Mouse (Mus musculus): ENCODE data around the gene Arvcf.

Arvcf gene

DNA sequence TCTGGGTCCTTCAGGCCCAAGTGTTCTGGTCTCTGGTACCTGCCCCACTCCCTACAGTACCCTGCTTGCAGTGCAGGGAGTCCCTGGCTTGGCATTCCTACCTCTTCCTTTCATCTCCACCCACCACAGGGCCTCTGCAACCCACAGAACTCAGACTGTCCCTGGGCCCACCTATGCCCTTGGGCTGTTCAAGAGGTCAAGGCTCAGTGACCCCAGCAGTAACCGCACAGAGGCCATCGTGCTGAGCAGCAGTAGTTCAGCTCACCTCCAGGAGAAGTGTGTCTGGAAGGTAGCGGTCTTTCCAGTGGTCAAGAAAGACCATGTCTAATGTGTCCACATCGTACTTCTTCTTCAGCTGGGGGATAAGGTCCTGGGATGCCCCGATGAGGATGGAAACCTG lies 62.4 kb downstream of the Arvcf start:
- DNase-seq (ENCODE audit: low spot score in 2 of 2): no peak

DNA sequence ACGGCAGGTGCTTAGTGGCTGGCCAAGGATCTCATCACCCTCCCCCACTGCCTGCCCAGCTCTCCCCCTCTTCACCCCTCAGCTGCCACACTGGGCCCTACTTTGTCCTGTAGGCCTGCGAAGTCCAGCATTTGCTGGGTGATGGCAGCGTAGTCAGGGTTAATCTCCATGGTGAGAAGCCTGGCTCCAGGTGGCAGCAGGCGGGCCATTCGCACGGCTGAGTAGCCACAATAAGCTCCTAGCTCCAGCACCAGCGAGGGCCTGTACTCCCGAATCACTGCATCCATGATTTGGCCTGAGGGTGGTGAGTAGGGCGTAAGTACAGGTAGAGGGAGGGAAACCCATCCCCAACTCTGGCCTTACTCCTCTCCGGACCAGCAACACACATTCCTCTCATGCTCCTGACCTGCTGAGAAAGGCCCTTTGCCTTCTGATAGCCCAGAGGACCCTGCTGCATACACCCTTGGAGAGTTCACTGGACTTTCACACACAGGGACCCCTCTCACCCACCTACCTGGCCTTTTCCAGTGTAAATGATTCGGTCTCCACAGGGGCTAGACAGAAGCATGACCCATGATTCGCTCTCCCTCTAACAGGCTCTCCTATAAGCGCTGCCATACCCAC lies 63.2 kb downstream of the Arvcf start:
- DNase-seq (ENCODE audit: low spot score in 2 of 2): no peak

DNA sequence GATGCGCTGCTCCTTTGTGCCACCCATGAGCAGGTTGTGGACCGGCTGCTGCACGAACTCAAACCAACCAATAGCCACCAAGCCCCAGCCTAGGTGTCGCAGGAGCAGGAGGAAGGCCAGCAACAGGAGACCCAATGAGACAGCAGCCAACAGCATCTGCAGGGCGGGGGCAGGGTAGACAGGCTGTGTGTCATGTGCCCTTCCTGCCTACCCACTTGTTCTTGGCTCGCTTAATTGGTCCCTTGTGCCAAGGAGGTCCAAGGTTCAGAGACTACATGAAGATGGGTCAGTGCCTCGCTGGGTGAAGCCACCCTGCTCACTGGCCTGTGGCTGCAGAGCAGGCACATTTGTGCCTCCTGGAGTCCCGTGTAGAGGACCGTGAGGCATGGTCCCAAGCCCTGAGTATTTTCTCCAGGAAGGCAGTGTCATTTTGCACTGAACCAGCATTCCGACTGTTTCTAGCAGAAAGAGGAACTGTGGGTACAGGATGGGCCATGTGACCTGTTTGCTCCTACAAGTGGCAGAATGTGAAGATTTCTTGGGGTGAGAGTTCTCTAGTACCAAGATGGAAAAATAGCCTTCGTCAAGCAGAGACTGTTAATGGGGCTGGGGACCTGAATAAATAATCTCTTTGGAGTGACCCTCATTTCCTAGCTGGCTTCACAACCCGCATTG lies 64.0 kb downstream of the Arvcf start:
- no peak for DNase-seq (ENCODE audit: low spot score in 2 of 2)

DNA sequence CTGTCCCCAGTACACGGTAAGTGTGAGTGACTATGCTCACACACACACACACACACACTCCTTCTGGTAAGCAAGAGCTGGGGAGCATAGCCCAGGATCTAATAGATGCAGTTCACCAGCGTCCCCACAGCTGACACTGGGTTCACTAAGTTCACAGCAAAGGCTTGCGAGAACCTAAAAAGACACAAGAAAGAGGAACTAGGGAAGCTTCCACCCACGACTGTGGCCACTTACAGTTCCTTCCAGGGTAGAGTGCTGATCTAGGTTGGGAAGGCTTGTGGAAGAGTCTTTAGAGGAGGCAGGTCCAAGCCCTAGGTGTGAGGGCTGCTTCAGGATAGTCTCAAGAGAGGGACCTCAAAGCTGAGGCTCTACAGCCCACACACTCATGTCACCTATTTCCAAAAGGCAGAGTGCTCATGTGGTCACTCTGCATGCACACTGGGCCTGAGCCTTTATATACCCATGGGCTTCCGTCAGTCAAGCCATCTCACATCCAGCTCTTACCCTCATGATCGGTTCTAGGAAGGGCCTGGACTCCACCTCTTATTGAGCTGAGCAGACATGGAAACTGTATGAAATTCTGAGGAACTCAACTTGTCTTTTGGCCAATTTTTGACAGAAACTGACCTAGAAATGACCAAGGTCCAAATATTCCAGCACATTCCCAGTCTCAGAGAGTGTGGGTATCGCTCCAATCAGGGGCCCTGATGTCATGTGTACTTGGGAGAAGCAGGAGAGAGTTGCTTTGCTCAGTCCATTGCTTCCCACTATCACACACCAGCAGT lies 65.2 kb downstream of the Arvcf start:
- DNase-seq (ENCODE audit: low spot score in 2 of 2): no peak

DNA sequence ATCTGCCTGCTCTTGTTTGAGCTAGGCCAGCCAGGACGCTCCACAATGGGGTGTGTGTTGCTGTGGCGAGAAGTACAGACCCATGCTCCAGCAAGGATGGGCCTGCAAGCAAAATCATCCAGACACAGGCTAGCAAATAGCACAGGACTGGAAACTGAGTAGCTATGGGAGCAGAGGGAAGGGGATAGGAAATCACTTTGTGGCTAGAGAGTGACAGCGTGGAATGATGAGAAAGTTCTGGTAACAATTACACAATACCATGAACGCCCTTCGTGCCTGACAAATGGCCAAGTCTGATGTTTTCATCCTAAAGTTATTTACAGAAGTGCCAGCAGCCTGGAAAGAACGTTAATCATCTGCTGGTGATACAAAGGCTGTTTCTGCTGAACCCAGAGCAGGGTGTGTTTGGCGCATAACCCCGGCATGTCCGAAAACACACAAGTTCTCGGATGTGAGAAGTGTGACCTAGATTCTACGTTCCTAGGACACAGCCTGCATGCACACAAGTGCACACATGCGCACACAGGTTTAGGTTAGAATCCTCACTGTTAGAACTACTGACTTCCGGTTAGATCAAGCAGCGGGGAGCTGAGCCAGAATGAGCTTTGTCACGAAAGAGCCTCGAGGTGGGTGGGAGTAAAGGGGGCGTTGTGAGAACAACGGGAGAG lies 68.2 kb downstream of the Arvcf start:
- no peak for DNase-seq (ENCODE audit: low spot score in 2 of 2)

DNA sequence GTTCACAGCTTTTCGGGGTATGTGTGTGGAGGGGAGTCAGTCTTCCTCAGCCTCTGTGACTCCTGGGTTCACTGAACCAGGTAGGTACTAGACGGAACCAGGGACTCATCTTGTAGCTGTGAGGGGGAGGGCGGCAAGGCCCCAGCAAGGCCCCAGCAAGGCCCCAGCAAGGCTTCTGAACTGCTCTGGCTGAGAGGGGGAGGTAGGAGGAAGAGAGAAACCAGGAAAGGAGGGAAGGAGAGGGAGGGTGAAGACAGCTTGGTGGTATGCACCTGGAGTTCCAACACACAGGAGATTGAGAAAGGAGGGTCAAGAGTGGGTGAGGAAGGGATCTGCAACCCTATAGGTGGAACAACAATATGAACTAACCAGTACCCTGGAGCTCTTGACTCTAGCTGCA lies 68.9 kb downstream of the Arvcf start:
- DNase-seq (ENCODE audit: low spot score in 2 of 2): no peak

DNA sequence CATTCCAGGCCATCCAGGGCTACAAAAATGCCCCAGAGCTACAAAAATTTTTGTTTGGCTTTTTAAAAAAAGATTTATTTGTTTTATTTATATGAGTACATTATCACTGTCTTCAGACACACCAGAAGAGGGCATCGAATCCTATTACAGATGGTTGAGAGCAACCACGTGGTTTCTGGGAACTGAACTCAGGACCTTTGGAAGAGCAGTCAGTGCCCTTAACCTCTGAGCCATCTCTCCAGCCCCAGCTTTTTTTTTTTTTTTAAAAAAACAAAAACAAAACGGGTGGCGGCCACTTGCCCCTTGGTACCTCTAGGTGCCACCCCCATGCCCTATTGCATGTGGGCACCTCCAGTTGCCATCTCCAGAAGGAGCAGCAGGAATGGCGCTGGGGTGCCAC lies 69.5 kb downstream of the Arvcf start:
- no peak for DNase-seq (ENCODE audit: low spot score in 2 of 2)

DNA sequence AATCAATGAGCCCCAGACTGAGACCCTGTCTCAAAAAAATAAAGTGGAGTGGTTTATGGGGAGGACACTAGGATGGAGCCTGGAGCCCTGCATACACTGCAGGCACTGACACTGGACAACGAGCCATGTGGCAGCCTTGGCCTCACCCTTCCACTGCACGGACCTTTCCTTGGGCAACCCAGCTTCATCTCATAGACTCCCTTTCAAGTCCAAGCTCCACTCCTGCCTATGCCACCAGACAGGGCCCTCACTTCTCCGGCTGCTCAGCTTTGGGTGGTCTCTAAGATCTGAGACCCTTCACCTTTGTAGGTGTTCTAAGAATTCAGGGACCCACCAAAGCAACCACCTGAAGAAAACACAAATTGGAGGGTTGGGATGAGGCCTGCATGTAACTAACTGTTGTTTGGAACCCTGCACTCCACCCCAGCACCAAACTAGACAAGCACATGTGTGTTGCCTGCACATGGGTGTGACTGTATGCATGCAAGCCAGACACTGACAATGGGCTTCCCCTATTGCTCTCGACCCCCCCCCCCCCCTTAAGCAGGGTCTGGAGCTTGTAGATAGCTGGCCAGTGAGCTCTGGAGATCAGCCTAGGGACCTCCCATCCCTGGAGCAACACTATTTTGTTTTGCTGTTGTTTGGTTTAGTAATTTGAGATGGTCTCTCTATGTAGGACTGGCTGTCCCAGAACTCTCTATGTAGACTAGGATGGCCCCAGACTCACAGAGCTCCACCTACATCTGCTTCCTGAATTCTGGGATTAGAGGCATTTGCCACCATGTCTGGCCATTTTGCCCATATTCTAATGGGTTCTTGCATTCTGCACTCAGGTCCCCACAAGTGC lies 71.0 kb downstream of the Arvcf start:
- no peak for DNase-seq (ENCODE audit: low spot score in 2 of 2)

DNA sequence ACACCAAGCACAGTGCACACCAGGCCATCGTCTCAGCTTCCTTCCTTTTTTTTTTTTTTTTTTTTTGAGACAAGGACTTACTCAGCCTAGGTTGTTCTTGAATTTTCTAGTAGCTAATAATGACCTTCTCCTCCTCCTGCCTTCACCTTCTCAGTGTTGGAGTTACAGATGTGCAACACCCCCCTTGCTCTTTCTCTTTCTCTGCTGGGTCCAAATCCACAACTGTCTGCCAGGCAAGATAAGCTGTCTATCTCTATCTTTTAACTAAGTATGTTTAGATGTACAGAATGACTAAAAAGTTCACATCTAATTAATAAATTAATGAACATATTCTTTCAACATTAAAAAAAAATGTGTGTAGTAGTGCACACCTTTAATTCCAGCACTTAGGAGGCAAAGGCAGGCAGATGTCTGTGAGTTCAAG lies 71.6 kb downstream of the Arvcf start:
- DNase-seq (ENCODE audit: low spot score in 2 of 2): no peak

DNA sequence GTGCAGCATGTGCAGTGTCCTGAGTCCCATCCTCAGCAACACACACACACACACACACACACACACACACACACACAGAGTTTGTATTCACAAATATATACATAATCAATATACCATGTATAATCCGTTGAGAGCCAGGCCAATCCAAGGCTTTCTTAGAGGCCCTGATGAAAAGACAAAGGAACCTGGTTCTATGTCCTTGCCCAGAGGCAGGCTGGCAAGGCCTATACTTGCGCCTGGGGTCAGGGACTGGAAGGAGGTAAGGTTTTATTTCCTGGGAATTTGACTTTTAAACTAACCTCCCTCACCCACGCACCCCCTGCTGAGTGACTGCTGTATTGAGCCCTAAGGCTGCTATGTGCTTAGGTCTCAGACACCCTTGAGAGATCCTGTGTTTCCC lies 72.6 kb downstream of the Arvcf start:
- DNase-seq (ENCODE audit: low spot score in 2 of 2): no peak

DNA sequence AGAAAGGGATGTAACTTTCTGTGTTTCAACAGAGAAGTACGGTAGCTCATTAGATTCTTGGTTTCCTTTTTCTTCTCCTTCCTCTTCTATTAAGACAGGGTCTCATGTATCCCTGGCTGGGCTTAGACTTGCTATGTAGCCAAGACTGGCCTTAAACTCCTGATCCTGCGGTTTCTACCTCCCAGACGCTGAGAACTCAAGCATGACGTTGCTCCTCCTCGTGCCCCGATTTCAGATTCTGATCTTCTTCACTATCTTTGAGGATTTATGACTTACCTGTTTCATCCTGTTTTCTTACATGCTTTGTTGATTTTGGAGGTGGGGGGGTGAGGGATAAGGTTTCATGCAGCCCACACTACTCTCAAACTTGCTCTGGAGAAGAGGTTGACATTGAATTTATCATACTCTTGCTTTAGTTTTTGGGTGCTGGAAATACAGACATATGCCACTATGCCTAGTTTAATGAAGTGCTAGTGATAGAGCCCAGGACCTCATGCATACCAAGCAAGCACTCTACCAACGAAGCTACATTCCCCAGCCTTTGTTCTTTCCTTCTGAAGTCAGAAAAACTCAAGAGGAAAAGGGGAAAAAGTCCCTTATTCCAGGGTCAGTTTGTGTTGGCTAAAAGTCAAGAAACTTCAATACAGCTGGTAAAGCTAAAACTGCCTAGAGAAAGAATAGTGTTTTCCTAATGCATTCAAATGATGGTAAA lies 75.4 kb downstream of the Arvcf start:
- no peak for DNase-seq (ENCODE audit: low spot score in 2 of 2)

DNA sequence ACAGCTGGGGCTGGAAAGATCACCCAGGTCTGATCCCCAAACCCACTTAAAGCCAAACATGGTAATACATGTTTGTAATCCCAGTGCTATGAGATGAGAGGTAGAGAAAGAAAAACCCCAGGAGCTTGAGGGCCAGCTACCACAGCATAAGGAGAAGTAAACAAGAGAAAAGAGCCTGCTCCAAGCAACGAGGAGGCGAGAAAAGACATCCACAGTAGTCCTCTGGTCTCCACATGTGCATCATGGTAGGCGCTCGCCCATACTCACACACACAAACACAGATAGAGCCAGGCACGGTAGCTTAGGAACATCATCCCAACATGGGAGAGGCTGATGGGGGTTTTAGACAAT lies 75.9 kb downstream of the Arvcf start:
- DNase-seq (ENCODE audit: low spot score in 2 of 2): no peak

DNA sequence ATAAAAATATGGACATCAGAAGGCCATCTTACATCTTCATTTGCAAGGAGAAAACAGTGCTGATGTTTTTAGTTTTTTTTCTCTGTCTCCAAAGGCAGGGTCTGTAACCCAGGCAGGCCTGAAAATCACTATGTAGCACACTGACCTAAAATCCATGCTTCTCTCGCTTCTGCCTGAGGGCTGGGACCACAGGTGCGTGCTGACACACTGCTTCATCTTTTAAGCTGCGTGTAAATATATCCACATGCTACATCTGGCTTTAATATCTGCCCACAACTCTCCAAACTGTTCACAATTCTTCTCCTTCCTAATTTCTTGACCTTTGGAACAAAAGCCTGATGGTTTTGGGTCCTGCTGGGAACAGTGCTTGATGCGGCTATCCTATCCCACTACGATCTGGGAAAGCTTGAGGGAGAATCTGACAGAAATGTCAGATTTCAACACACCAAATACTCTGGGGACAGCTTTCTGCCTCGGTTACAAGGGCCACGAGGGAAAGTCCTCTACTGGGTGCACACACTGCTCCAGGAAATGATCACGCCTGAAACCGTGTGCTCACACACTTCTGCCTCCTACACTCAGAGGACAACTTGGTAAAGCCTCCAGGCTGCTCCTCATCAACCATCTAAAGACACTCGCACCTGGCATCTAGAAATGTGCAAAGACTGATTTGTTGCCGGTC lies 76.5 kb downstream of the Arvcf start:
- no peak for DNase-seq (ENCODE audit: low spot score in 2 of 2)

DNA sequence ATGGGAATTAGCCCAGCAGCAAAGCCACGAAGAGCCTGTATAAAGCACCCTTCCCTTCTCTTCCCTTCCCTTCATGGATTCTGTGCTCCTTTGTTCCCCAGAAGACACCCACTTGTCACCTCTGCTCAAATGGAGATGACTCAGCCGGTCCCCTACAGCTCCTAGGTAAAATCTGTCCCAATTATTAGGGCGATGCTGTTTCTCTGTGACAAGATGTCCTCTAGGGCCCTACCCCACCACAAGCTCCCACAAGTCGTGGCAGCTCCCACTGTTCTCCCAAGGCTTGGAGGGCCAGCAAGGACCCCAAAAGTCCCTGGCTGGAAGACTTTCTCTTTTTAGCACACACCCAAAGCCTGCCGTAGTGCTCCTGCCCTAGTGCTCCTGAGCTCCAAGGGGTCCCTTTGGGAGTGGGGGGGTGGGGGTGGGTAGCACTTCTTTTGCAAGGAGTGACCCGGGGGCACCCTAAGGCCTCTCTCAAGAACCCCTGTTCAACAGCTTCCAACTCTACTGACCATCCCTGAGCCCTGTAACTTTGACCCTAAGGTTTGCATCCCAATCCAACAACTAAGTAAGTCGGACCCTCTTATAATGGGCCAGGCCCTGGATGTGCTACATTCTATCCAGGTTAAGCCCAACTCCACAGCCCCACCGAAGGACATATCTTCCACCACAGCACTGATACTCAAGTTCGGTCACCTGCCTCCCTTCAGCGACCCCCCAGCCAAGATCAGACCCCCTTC lies 77.7 kb downstream of the Arvcf start:
- no peak for DNase-seq (ENCODE audit: low spot score in 2 of 2)

DNA sequence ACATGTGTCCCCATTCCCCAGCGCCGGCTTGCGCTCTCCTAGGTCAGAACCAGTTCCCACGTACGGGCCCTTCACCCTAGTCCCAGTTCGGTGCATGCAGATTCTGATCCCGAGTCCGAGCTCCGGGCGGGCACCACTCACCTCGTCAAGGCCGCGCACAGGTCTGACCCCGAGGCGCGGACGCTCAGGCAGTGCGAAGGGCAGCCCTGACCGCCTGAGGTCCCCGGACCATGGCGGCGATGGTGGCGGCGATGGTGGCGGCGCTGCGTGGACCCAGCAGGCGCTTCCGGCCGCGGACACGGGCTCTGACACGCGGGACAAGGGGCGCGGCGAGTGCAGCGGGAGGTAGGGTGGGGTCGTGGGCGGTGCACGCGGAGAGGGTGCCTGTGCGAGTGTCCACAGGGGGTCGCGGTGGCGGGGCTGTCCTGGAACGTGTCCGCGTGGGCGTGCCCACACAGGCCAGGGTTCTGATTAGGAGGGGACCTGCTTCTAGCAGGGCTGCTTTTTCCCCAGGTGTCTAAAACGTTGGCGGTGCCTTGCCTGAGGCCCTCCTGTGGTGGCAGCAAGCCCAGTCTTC lies 78.3 kb downstream of the Arvcf start, which contains the start of gene Txnrd2:
Gene Txnrd2 (plus strand): TSS at position 170 of the 577 bp plus-strand sequence.
- peak; percentile 76 to 79 for DNase-seq (ENCODE audit: low spot score in 2 of 2)

DNA sequence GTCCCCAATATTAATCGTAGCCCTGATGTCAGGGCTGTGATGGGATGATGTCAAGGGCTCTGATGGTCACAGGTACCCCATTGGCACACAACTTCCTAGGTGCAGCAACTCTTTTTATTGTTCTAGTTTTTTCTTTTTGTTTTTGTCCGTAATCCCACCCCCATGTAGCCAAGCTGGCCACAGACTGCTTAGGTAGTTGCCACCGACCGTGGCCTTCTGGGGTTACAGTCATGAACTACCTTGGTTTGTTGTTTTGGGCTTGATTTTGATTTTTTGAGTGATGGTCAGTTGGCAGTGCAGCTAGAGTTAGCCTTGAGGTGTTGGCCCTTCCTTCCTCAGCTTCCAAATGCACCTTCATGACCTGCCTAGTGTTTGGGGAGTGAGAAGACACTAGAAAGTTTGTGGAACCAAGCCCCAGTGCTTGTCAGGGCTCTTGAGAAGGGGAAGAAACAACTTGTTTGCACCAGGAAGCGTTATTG lies 78.9 kb downstream of the Arvcf start, which contains the start of gene Comt:
Gene Comt (minus strand): TSS at position 51 of the 479 bp plus-strand sequence.
- DNase-seq (ENCODE audit: low spot score in 2 of 2): no peak

DNA sequence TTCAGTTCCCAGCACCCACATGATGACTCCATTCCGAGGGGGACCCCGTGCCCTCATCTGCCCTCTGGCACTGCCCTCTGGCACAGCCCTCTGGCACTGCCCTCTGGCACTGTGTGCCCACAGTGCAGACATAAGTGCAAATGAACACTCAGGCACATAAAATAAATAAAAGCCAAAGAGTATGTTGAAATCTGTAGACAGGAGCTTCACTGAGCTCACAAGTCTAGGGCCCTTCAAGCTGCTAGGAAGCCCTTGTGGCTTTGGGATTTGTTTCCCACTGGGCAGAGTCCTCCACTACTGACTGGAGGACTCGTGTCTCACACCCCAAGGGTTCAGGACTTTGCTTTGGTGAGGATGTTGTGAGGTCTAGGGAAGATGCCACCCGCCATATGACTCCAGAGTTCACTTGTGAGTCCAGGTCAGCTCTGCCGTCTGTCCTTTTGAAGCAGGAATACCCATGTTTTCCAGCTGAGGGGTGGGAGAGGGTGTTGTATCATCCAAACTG lies 80.1 kb downstream of the Arvcf start:
- DNase-seq (ENCODE audit: low spot score in 2 of 2): no peak

DNA sequence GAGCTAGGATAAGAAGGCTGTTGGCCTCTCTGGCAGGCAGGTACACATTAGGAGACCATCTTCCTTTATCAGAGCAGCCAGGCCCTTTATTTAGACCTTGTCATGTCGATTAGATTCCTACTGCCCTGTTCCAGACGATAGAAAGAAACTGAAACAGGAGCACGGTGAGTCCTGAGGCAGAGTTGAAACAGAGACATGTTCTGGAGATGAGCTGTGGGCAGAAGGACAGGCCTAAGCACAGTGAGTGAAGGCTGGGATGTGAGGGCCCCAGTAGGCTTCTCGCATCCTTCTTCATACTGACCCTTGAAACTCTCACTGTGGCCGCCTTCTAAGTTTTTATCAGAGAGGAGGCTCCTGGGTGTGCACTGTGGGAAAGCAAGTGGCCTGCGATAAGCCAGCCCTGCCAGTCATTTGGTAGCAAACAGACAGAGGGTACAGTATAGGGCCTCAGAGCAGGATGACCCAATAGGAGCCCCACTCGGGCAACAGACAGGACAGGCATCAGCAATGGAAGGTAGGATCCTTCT lies 80.6 kb downstream of the Arvcf start:
- peak; percentile 52 to 59 for DNase-seq (ENCODE audit: low spot score in 2 of 2)

Measured in spleen, postnatal 14 days (tissue).